Mouse (Mus musculus) limb, embryonic 14.5 days (tissue): Measurements from ENCODE around the gene Rab14. TPM values are rescaled to one million over a fixed set of nuclear protein-coding genes. Genes with fewer than 3 reads are reported as not detected.

Experiments
- ATAC-seq: fragments of 200-750 bp; cut with Nextera tagmentation; 2 replicates; pipeline ENCODE4 v1.8.0; 2017; ENCODE audit warnings: low read depth, moderate number of reproducible peaks, moderate TSS enrichment; ENCODE audit not compliant: low FRiP score
- DNase-seq: peaks from one replicate; pipeline ENCODE4 v3.0.0-alpha.2; 2015; ENCODE audit warnings: low spot score
- H3K27ac ChIP-seq: fragments of 300-500 bp; sonication (generic); replicated peaks from 2 replicates; pipeline ENCODE4 v1.5.1; 2014; ENCODE audit warnings: low read depth, mild to moderate bottlenecking, low read length, moderate library complexity, mixed read lengths
- H3K27me3 ChIP-seq: fragments of 300-500 bp; sonication (generic); 2 replicates; pipeline ENCODE4 v1.6.1; 2014; ENCODE audit warnings: low read length, mixed read lengths; ENCODE audit not compliant: control insufficient read depth, insufficient read depth
- H3K36me3 ChIP-seq: fragments of 300-500 bp; sonication (generic); 2 replicates; pipeline ENCODE4 v1.6.1; 2014; ENCODE audit warnings: mild to moderate bottlenecking, low read length, moderate library complexity, mixed read lengths; ENCODE audit not compliant: control insufficient read depth, insufficient read depth
- H3K4me1 ChIP-seq: fragments of 300-500 bp; sonication (generic); 2 replicates; pipeline ENCODE4 v1.6.1; 2014; ENCODE audit warnings: antibody characterized with exemption, low read length, mixed read lengths; ENCODE audit not compliant: control insufficient read depth, insufficient read depth
- H3K4me2 ChIP-seq: fragments of 300-500 bp; sonication (generic); replicated peaks from 2 replicates; pipeline ENCODE4 v1.6.1; 2014; ENCODE audit warnings: low read depth, mild to moderate bottlenecking, low read length, moderate library complexity; ENCODE audit not compliant: severe bottlenecking
- H3K4me3 ChIP-seq: fragments of 300-500 bp; sonication (generic); replicated peaks from 2 replicates; pipeline ENCODE4 v1.5.1; 2014; ENCODE audit warnings: low read length
- H3K9ac ChIP-seq: fragments of 300-500 bp; sonication (generic); 2 replicates; pipeline ENCODE4 v1.6.1; 2014; ENCODE audit warnings: mild to moderate bottlenecking, low read depth, low read length, moderate library complexity; ENCODE audit not compliant: severe bottlenecking
- H3K9me3 ChIP-seq: fragments of 300-500 bp; sonication (generic); 2 replicates; pipeline ENCODE4 v1.6.1; 2016; ENCODE audit warnings: low read length; ENCODE audit not compliant: control insufficient read depth
- POLR2A ChIP-seq: fragments of 200-500 bp; IDR thresholded peaks from 2 replicates; pipeline ENCODE4 v1.8.0; 2012; ENCODE audit warnings: inconsistent platforms, mild to moderate bottlenecking, moderate library complexity, borderline replicate concordance; ENCODE audit not compliant: insufficient read depth, insufficient read length; ENCODE audit errors: extremely low read depth
- WGBS: fragments of 180-500 bp; shearing (Covaris S2); extraction: QIAGEN DNeasy Blood & Tissue Kit; methylation state at CpG from one replicate; pipeline ENCODE4 v1.1.7; 2014; 5-methylcytosine and 5-hydroxymethylcytosine counted together
- polyA plus RNA-seq, 2 experiments: library from polyadenylated mRNA; depleted of rRNA in 1 of 2; stranded (reverse) in 1 of 2; unstranded in 1 of 2; fragments of >200 nt; fragmentation: Nextera tagmentation in 1 of 2; extraction: Ambion mirVana in 1 of 2; gene quantifications; 2 replicates each; pipeline versions ENCODE4 v1.2.1 to v1.2.3; 2012 to 2014

Rab14 gene
- polyA plus RNA-seq, 2 experiments = 130 to 276 TPM

DNA sequence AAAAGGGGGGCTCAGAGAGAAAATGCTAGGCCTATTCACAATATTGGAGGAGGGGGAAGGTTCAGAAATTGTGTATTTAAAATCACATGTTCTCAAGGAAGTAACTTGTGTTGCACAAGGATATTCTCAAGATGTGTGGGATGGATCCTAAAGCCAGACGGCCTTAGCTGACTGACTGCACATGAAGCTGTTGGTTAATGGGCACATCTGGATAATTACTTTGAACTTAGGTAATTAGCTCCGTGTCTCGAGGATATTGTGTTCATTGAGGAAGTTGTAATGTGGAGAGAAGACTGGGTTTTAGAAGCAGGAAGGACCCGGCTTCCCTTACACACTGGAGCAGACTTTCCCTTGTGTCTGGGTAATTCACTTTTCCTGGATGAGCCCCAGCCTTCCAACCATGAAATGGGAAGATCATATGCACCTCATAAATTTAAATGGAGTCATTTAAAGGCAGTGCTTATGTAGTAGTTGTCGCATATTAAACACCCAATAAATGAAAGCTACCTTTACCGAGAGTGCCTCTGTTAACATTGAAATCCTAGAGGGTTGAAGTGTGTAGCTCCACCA lies 22.0 kb upstream of the Rab14 start:
- no peaks in the 10 kb centered on the region for H3K9me3 ChIP-seq
- 0 out of 2 replicates have a peak, but pooled peaks cover 7% of the 10 kb centered on the region for H3K27me3 ChIP-seq
- H3K36me3 ChIP-seq = no peaks in the 10 kb centered on the region
- no peak overlapping the region for H3K4me2 ChIP-seq
- peaks cover 9% of the 10 kb centered on the region; the same call in 1 of the 2 replicates for H3K4me1 ChIP-seq
- ATAC-seq (peak; percentile 74; the same call in 1 of the 2 replicates), DNase-seq (peak; percentile 25)
- no peak overlapping the region for H3K27ac ChIP-seq
- 21% methylated on average over 6 of the region's 6 CpGs for WGBS
- no peak overlapping the region for H3K4me3 ChIP-seq
- no peak for TF ChIP-seq POLR2A
- H3K9ac ChIP-seq = no peak overlapping the region

GRCm38 (mm10) chr2:35218736-35219135 lies 17.8 kb upstream of the Rab14 start:
- no peak for TF ChIP-seq POLR2A
- Histone ChIP-seq H3K4me1 (peaks cover 13% of the 10 kb centered on the region; the same call in 1 of the 2 replicates), H3K27me3 (no peaks in the 10 kb centered on the region), H3K9ac (no peak overlapping the region), H3K4me2 (no peak overlapping the region), H3K36me3 (no peaks in the 10 kb centered on the region), H3K9me3 (no peaks in the 10 kb centered on the region), H3K4me3 (no peak overlapping the region), H3K27ac (no peak overlapping the region)
- DNase-seq (no peak), ATAC-seq (no peak)
- WGBS = 98% methylated on average over 3 of the region's 3 CpGs

GRCm38 (mm10) chr2:35216701-35217100 lies 15.8 kb upstream of the Rab14 start:
- Histone ChIP-seq H3K4me1 (peaks cover 5% of the 10 kb centered on the region; the same call in 1 of the 2 replicates), H3K27me3 (no peaks in the 10 kb centered on the region), H3K36me3 (no peaks in the 10 kb centered on the region), H3K4me3 (no peak overlapping the region), H3K4me2 (no peak overlapping the region), H3K9ac (no peak overlapping the region), H3K9me3 (no peaks in the 10 kb centered on the region), H3K27ac (no peak overlapping the region)
- DNase-seq (no peak), ATAC-seq (no peak)
- 78% methylated on average over 2 of the region's 2 CpGs for WGBS
- no peak for TF ChIP-seq POLR2A

- peaks cover 5% of the 10 kb centered on the region; the same call in 1 of the 2 replicates for H3K4me1 ChIP-seq
- 74% methylated on average over 14 of the region's 14 CpGs for WGBS
- peak; percentile 18; the same call in 1 of the 2 replicates for ATAC-seq
- no peak for TF ChIP-seq POLR2A
- H3K9me3 ChIP-seq = no peaks in the 10 kb centered on the region
- no peak overlapping the region for H3K4me3 ChIP-seq
- H3K27me3 ChIP-seq = no peaks in the 10 kb centered on the region
- no peak overlapping the region for H3K27ac ChIP-seq
- no peak for DNase-seq
- H3K4me2 ChIP-seq = no peak overlapping the region
- no peaks in the 10 kb centered on the region for H3K36me3 ChIP-seq
- no peak overlapping the region for H3K9ac ChIP-seq
Observed at GRCm38 (mm10) chr2:35215363-35215762, 14.4 kb upstream of the Rab14 start.

DNA sequence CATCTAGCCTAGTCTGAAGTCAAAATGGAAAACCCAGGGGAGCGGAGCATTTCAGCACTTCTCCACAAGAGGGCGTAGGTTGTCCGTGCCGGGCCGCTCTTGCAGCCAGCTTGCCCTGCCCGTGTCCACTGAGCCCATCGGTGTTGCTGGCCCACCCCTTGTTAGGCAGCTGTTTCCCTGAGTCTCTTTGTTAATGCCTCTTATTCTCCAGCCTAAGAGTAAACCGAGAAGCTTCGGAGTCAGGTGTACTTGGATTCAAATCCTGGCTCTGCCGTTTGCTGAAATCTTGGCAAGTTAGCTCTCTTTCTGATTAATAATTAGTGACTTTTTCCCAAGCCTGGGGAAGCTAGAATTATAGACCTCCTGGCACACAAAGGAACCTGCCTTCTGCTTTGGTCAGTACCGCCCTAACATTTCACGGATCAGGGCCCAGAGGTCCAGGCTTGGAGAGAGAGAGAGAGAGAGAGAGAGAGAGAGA lies 14.0 kb upstream of the Rab14 start:
- peak; percentile 77 for DNase-seq
- Histone ChIP-seq H3K27ac (no peak overlapping the region), H3K4me2 (peak overlapping the region; percentile 31), H3K36me3 (no peaks in the 10 kb centered on the region), H3K9ac (no peak overlapping the region), H3K27me3 (no peaks in the 10 kb centered on the region), H3K4me1 (peaks cover 5% of the 10 kb centered on the region; the same call in 1 of the 2 replicates), H3K9me3 (no peaks in the 10 kb centered on the region), H3K4me3 (no peak overlapping the region)
- WGBS = 8% methylated on average over 12 of the region's 12 CpGs
- TF ChIP-seq POLR2A = no peak
- peak; percentile 69 for ATAC-seq
